Mouse (Mus musculus): ENCODE measurements at regions not wholly inside any gene's neighbourhood (a gene's known extent, or its start where the extent isn't known, plus 50 kb on each side); places are given as distances from the start of the nearest gene placed in this dataset.

DNA sequence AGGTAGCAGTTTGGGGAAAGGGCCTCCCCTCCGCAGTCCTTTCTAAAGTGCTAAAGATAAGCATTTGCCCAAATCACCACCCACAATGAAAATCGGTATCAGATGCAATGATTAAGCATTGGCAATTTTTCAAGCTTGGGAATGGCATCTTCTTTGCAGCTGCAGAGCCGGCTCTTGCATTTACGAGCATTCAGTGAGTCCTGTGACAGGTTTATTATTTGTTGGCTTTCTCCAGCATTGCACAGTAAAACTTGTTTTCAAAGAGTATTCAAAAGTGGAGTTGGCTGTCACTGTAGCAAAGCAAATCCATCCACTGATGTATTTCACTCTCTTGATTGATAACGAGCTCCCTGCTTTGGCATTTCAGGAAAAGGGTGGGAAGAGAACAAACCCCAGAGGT is 571.3 kb upstream of the Frg1 start:
- no peak for TF ChIP-seq CTCF (IDR thresholded peaks at IDR 0.05; ENCODE audit: extremely low read depth, insufficient read depth, low read length)
- no peak for TF ChIP-seq POLR2A (IDR thresholded peaks at IDR 0.05; ENCODE audit: extremely low read depth, insufficient read depth, low read length)
